Mouse (Mus musculus): ENCODE measurements around the gene Ccdc34. TPM values are rescaled to one million over a fixed set of nuclear protein-coding genes. Genes with fewer than 3 reads are reported as not detected.
A peak's percentile ranks its signal among the peaks of the same experiment; 100 is the strongest.

Ccdc34 gene
- not detected in 2 replicates for polyA plus RNA-seq (2012; ENCODE audit: insufficient read depth, insufficient read length, low replicate concordance, missing spikeins)

DNA sequence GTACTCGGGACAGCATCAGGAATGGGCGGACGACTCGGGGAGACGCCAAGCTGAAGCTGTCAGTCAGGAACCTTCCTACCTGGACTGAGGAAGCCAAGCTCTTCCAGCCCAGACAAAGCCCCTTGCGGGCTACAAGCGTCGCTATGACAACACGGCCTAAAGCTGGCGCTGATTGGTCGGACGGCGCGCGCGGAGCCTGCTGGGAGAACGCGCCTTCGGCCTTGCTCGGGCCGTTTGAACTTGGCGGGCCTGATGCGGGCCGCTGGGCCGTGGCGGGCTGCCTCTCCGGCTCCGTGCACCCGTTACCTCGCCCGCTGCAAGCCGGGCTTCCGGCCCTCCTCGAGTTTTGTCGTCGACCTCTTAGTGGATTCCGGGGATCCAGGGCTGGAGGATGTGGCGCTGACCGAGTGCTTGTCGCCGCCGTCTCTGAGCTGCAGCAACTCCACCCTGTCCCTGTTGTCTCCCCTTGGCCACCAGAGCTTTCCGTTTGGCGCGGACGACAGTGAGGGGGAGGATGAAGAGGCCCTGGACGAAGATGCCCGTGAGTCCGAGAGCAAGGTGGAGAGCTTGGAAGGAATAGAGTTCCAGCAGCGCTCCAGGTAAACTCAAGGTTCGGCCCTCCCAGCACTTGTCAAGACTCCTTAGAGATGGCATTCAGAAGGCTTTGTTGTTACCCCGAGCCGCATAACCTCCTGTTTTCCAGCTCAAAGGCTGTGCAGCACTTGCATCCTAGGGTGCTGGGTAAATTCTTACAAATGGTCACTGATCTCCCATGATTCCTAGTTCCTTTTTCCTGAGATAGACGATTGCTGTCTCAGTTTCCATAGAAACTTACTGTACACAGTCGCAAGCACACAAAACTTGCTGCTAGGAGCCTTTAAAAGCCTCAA, at the start of gene Ccdc34:
Ccdc34 (plus strand) TSS at position 202 of the 890 bp plus-strand sequence.
- H3K4me1 ChIP-seq (ENCODE audit: control insufficient read depth, insufficient read depth, low read length) = no peaks in the 10 kb centered on the region
- H3K27ac ChIP-seq (ENCODE audit: insufficient read depth, low read depth, low read length) = no peak within 1 kb of the TSS
- under 1% methylated on average over 55 of the region's 55 CpGs for WGBS
- H3K4me3 ChIP-seq (ENCODE audit: insufficient read depth, low read depth, low read length) = peak within 1 kb of the TSS; percentile 88
- TF ChIP-seq CTCF (IDR thresholded peaks at IDR 0.05; ENCODE audit: insufficient read depth, low read depth, low read length) = no peak
- TF ChIP-seq POLR2A (IDR thresholded peaks at IDR 0.05; ENCODE audit: insufficient read depth, low read depth, low read length) = 0 out of 2 replicates have a peak, but pooled peaks have one; percentile 44

DNA sequence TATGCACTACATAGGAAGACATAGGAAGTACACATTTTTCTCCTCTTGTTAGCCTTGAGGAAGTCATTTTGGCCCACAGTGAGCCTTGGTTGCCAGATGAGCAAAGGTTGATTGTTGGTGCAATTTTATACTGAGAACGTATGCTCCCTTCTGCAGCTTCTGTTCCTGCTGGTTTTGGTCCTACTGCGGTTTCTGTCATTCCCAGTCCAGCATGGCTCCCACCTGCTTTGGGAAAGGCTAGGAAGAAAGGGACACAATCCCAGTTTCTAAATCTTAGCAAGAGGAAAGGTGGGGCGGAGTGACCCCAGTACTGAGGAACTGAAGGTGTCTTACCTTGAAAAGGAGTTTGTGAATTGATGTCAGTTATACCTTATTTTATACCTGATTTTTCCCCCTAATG, 48.2 kb upstream of the Ccdc34 start:
- no peak for TF ChIP-seq POLR2A (IDR thresholded peaks at IDR 0.05; ENCODE audit: insufficient read depth, low read depth, low read length)
- no peak for TF ChIP-seq CTCF (IDR thresholded peaks at IDR 0.05; ENCODE audit: insufficient read depth, low read depth, low read length)
- Histone ChIP-seq H3K27ac (ENCODE audit: insufficient read depth, low read depth, low read length) (peak overlapping the region; percentile 85), H3K4me1 (ENCODE audit: control insufficient read depth, insufficient read depth, low read length) (peaks cover 5% of the 10 kb centered on the region), H3K4me3 (ENCODE audit: insufficient read depth, low read depth, low read length) (no peak overlapping the region)
- WGBS = 83% methylated on average over 3 of the region's 3 CpGs

DNA sequence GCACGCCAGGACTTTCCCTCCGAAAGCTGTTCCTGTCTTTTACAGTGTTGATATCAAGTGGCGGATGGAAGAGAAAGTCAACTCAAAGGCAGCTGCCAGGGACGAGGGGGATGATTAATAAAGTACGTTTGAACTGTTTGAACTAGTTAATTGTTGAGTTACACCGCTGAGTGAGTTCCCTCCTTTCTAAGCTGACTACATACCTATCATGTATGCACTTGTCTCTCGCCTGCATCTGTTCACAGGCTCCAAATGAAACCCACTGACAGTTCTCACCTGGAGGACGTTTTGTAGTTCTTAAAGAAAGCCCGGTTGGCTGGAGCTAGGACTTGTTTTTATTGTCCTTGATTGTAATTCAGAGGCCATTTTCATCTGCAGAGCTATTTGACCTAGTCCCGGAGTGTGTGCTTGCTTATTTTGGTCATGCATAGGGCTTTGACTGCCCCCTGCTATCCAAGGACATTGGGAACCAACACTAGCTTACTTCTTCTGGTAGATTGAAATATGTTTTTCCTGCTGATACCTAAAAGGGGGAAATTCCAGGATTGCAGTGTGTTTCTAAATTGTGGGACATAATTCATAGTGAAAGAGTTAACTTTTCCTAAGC, 47.6 kb upstream of the Ccdc34 start:
- WGBS = 56% methylated on average over 10 of the region's 10 CpGs
- H3K4me1 ChIP-seq (ENCODE audit: control insufficient read depth, insufficient read depth, low read length) = peaks cover 5% of the 10 kb centered on the region
- H3K4me3 ChIP-seq (ENCODE audit: insufficient read depth, low read depth, low read length) = no peak overlapping the region
- peak overlapping the region; percentile 85 for H3K27ac ChIP-seq (ENCODE audit: insufficient read depth, low read depth, low read length)
- TF ChIP-seq POLR2A (IDR thresholded peaks at IDR 0.05; ENCODE audit: insufficient read depth, low read depth, low read length) = no peak
- no peak for TF ChIP-seq CTCF (IDR thresholded peaks at IDR 0.05; ENCODE audit: insufficient read depth, low read depth, low read length)

DNA sequence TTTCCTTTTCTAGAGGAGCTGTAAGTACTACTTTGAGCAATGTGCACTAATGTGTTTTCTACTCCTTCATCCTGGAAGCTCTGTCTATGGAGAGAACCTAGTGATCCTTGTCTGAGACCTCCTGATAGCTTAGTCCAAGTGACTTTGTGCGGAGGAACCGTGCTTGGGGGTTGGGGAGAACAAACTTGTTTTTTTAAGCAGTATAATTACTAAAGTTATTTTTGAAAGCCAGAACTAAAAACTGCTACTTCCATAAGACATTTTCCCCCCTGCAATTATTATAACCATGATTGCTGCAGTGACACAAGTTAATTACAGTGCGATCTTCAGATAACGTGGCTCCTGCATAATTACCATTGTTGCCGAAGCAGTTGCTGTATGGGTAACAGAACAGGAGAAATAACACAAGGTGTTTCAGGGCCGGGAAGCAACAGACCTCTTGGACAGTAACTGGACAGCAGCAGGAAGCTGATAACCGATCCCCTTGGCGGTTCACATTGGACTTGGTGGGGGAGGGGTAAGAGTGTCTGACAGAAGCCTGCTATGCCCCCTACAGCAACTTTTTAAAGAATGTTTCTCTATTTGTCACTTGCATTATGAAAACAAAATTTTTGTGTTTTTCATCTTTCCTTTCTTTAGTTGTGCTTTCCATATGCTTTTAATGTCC, 46.7 kb upstream of the Ccdc34 start:
- WGBS = 17% methylated on average over 8 of the region's 8 CpGs
- TF ChIP-seq CTCF (IDR thresholded peaks at IDR 0.05; ENCODE audit: insufficient read depth, low read depth, low read length) (no peak), POLR2A (IDR thresholded peaks at IDR 0.05; ENCODE audit: insufficient read depth, low read depth, low read length) (no peak)
- Histone ChIP-seq H3K4me3 (ENCODE audit: insufficient read depth, low read depth, low read length) (no peak overlapping the region; the same call in 1 of the 2 replicates), H3K27ac (ENCODE audit: insufficient read depth, low read depth, low read length) (peak overlapping the region; percentile 60; the same call in 1 of the 2 replicates), H3K4me1 (ENCODE audit: control insufficient read depth, insufficient read depth, low read length) (peaks cover 5% of the 10 kb centered on the region)

DNA sequence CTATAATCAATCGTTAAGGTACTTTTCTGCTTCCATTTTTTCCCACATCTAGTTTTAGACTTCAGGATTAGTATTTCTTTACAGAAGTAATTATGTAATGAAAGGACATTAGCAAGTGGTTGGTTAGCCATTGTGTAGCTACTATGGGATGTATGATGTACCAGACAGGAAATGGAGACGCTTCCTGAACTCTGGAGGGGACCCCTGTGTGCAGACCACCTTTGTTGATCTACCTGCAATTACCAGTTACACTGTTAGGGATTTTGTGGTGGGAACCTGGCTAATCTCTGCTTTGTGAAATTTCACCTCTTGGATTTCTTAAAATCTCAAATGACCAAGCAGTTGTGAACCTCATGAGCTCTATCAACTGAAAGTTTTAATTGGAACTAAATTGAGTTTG, 45.3 kb upstream of the Ccdc34 start:
- 75% methylated on average over 2 of the region's 2 CpGs for WGBS
- no peak overlapping the region for H3K4me3 ChIP-seq (ENCODE audit: insufficient read depth, low read depth, low read length)
- H3K27ac ChIP-seq (ENCODE audit: insufficient read depth, low read depth, low read length) = no peak overlapping the region
- no peak for TF ChIP-seq POLR2A (IDR thresholded peaks at IDR 0.05; ENCODE audit: insufficient read depth, low read depth, low read length)
- TF ChIP-seq CTCF (IDR thresholded peaks at IDR 0.05; ENCODE audit: insufficient read depth, low read depth, low read length) = no peak
- peaks cover 6% of the 10 kb centered on the region for H3K4me1 ChIP-seq (ENCODE audit: control insufficient read depth, insufficient read depth, low read length)

DNA sequence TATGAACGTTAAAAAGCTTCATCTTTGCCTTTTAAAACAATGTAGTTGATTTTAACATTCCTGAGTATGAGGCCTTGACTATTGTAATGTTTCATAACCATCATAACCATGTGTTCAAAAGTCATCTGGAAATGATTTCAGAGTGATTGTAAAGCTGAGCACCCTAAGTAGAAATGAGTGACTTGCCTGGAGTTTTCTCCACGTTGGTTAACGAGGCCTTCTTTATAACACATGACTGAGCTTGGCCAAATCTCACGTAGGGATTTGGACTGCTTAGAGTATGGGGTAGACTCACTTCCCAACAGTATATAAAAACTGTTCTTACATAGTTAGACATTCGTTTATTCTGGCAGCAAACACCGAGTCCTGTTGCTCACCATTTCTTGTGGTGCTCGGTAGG, 44.7 kb upstream of the Ccdc34 start:
- no peak overlapping the region for H3K27ac ChIP-seq (ENCODE audit: insufficient read depth, low read depth, low read length)
- H3K4me1 ChIP-seq (ENCODE audit: control insufficient read depth, insufficient read depth, low read length) = peaks cover 7% of the 10 kb centered on the region
- no peak overlapping the region for H3K4me3 ChIP-seq (ENCODE audit: insufficient read depth, low read depth, low read length)
- no peak for TF ChIP-seq POLR2A (IDR thresholded peaks at IDR 0.05; ENCODE audit: insufficient read depth, low read depth, low read length)
- no peak for TF ChIP-seq CTCF (IDR thresholded peaks at IDR 0.05; ENCODE audit: insufficient read depth, low read depth, low read length)
- 67% methylated on average over 7 of the region's 7 CpGs for WGBS

DNA sequence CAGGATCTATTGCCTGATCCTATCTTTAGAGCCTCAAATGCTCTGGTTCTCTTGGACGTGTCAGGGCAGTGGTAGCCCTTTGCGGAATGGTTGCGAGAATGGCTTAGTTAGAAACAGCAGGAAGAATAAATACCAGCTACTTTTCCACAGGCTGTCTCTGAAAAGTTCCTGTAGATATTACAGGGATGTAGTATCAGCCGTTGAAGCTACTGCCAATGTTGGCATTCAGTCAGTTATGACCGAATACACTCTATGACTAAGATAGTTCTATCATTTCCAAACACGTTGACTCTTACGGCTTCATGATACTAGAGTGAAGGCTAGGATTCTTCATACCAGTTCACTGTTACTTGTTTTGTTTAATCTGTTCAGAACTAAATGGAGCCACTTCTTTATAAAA, 42.8 kb upstream of the Ccdc34 start:
- Histone ChIP-seq H3K4me1 (ENCODE audit: control insufficient read depth, insufficient read depth, low read length) (peaks cover 5% of the 10 kb centered on the region), H3K27ac (ENCODE audit: insufficient read depth, low read depth, low read length) (no peak overlapping the region), H3K4me3 (ENCODE audit: insufficient read depth, low read depth, low read length) (no peak overlapping the region)
- TF ChIP-seq POLR2A (IDR thresholded peaks at IDR 0.05; ENCODE audit: insufficient read depth, low read depth, low read length) = no peak
- TF ChIP-seq CTCF (IDR thresholded peaks at IDR 0.05; ENCODE audit: insufficient read depth, low read depth, low read length) = no peak
- 95% methylated on average over 7 of the region's 7 CpGs for WGBS

DNA sequence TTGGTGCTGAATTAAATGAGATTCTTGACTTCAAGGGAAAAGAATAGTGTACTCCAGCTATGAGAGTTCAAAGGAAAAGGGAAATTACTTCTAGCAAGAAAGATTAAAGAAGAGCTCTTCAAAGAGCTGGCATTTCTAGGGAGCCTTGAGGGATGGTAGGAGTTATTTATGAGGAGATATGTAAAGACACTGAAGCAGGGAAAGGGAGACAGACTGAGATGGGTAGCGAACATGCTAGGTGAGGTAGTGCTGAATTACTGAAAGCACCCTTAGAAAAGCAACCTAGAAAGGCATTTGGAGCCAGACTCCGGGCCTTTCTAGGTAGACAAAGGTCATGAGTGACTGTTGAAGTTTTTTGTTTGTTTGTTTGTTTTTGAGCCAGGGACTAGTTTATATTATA, 41.4 kb upstream of the Ccdc34 start:
- TF ChIP-seq CTCF (IDR thresholded peaks at IDR 0.05; ENCODE audit: insufficient read depth, low read depth, low read length) (no peak), POLR2A (IDR thresholded peaks at IDR 0.05; ENCODE audit: insufficient read depth, low read depth, low read length) (no peak)
- WGBS = 97% methylated on average over 2 of the region's 2 CpGs
- Histone ChIP-seq H3K4me3 (ENCODE audit: insufficient read depth, low read depth, low read length) (no peak overlapping the region), H3K4me1 (ENCODE audit: control insufficient read depth, insufficient read depth, low read length) (0 out of 2 replicates have a peak, but pooled peaks cover 2% of the 10 kb centered on the region), H3K27ac (ENCODE audit: insufficient read depth, low read depth, low read length) (no peak overlapping the region)

Data from olfactory bulb, adult 2 months (tissue).